Mouse (Mus musculus) forebrain, embryonic 10.5 days (tissue): ENCODE measurements around the gene Ptprm. TPM values are rescaled to one million over a fixed set of nuclear protein-coding genes. Genes with fewer than 3 reads are reported as not detected.

Experiments used
- DNase-seq: peaks from one replicate; pipeline ENCODE4 v3.0.0-alpha.2; 2017; ENCODE audit warnings: low spot score; ENCODE audit errors: extremely low spot score
- H3K27ac ChIP-seq: fragments of 300-500 bp; sonication (generic); 2 replicates; pipeline ENCODE4 v1.5.1; 2016; ENCODE audit warnings: mild to moderate bottlenecking
- H3K27me3 ChIP-seq: fragments of 300-500 bp; sonication (generic); 2 replicates; pipeline ENCODE4 v1.6.1; 2016; ENCODE audit warnings: mild to moderate bottlenecking; ENCODE audit not compliant: poor library complexity, severe bottlenecking
- H3K36me3 ChIP-seq: fragments of 300-500 bp; sonication (generic); replicated peaks from 2 replicates; pipeline ENCODE4 v1.6.1; 2016; ENCODE audit warnings: mild to moderate bottlenecking, moderate library complexity
- H3K4me1 ChIP-seq: fragments of 300-500 bp; sonication (generic); 2 replicates; pipeline ENCODE4 v1.6.1; 2016
- H3K4me3 ChIP-seq: fragments of 300-500 bp; sonication (generic); 2 replicates; pipeline ENCODE4 v1.5.1; 2016; ENCODE audit warnings: mild to moderate bottlenecking, moderate library complexity
- H3K9me3 ChIP-seq: fragments of 300-500 bp; sonication (generic); 2 replicates; pipeline ENCODE4 v1.6.1; 2016; ENCODE audit warnings: mild to moderate bottlenecking, moderate library complexity
- WGBS: fragments of 180-500 bp; shearing (Covaris S2); methylation state at CpG from one replicate; pipeline ENCODE4 v1.1.7; 2016; 5-methylcytosine and 5-hydroxymethylcytosine counted together
- polyA plus RNA-seq: library from polyadenylated mRNA; unstranded; fragments of >200 nt; fragmentation: Nextera tagmentation; extraction: Ambion mirVana; gene quantifications from 2 replicates; pipeline ENCODE4 v1.2.1, GENCODE M21; 2016

Gene Ptprm
- polyA plus RNA-seq, 1 experiment from 2014 or later: 8.4 TPM

DNA sequence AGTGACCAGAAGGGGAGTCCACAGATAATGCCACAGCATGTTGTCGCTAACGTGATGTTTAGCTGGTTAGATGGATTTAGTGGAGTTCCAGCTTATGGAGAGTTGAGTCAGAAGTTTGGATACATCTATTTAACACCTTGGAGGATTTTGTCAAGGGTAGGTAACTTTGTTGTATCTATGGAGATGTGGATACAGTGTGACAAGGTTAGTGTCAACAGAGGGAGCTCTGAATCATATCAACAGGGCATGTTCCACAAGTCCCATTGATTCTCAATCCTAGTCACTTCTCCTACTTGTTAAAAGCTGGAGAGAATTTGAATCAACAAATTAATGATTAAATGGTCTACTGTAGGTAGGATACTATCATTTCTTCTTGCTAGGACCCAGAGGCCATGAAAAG lies 394.4 kb downstream of the Ptprm start:
- H3K9me3 ChIP-seq: no peaks in the 10 kb centered on the region
- DNase-seq: no peak
- H3K27me3 ChIP-seq: no peaks in the 10 kb centered on the region
- no peak overlapping the region for H3K27ac ChIP-seq
- H3K4me3 ChIP-seq: no peak overlapping the region
- no peaks in the 10 kb centered on the region for H3K36me3 ChIP-seq
- H3K4me1 ChIP-seq: peaks cover 11% of the 10 kb centered on the region
- 91% methylated on average over 2 of the region's 2 CpGs for WGBS

DNA sequence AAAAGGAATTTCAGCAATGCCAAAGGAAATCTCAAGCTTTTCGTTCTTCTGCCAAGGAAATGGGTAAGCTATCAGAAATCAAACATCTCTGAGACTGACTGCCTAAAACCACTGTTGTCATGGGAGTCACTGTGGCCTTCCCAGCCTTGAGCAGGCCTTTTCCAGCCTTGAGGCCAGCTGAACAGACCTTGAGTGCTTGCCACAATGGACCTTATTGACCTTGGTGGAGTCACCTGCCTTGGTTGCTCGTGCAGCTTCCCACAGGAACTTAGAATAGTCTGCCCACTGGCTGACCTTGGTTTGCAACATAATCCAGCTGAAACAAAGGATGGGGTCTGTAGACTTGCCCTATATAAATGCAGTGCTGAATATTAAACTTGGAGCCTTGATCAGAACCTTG lies 395.5 kb downstream of the Ptprm start:
- Histone ChIP-seq H3K36me3 (no peaks in the 10 kb centered on the region), H3K27me3 (no peaks in the 10 kb centered on the region), H3K27ac (no peak overlapping the region), H3K9me3 (no peaks in the 10 kb centered on the region), H3K4me3 (no peak overlapping the region), H3K4me1 (peaks cover 11% of the 10 kb centered on the region)
- WGBS: 70% methylated on average over 2 of the region's 2 CpGs
- DNase-seq: no peak

DNA sequence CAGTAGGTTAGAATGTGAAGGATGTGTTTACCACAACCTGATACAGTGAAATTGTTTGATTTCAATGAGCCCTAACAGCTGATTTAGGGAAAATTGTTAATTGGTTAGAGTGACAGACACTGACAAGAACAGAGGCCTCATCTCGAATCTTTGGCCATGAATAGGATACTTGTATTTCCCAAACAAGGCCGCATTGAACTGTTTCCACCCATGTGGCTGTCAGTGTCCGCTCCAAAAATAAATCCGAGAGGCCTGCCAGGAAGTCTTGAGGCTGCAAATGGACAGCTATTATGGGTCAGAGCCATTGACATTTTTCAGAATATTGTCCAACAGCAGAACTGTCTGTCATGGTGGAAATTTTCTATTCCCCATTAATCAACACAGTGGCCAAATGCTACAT lies 409.8 kb downstream of the Ptprm start:
- peaks cover 7% of the 10 kb centered on the region; the same call in 1 of the 2 replicates for H3K4me1 ChIP-seq
- H3K27me3 ChIP-seq: no peaks in the 10 kb centered on the region
- no peaks in the 10 kb centered on the region for H3K36me3 ChIP-seq
- H3K4me3 ChIP-seq: no peak overlapping the region
- WGBS: 76% methylated on average over 4 of the region's 4 CpGs
- no peak for DNase-seq
- H3K9me3 ChIP-seq: no peaks in the 10 kb centered on the region
- H3K27ac ChIP-seq: no peak overlapping the region

DNA sequence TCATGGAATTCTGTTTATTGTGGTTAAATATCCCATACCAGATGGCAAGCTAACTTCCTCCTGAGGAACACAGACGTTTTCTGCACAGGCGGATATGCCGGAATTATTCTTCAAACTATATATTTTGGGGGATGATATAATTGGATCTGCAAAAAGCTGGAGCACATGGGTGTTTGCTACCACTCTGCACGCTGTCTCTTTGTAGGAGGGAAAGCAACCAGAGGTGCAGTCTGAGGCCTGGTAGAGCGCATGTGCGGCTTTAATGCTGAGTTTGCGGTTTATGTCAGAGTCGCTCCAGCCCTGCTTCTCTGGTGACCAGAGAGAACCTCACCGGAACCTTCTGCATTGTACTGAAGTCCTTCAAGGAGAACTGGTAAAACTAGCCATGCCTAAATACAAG lies 410.7 kb downstream of the Ptprm start:
- WGBS: 92% methylated on average over 9 of the region's 9 CpGs
- no peaks in the 10 kb centered on the region for H3K36me3 ChIP-seq
- H3K4me1 ChIP-seq: peaks cover 4% of the 10 kb centered on the region; the same call in 1 of the 2 replicates
- no peaks in the 10 kb centered on the region for H3K9me3 ChIP-seq
- no peak overlapping the region for H3K4me3 ChIP-seq
- no peak overlapping the region for H3K27ac ChIP-seq
- no peak for DNase-seq
- H3K27me3 ChIP-seq: no peaks in the 10 kb centered on the region

DNA sequence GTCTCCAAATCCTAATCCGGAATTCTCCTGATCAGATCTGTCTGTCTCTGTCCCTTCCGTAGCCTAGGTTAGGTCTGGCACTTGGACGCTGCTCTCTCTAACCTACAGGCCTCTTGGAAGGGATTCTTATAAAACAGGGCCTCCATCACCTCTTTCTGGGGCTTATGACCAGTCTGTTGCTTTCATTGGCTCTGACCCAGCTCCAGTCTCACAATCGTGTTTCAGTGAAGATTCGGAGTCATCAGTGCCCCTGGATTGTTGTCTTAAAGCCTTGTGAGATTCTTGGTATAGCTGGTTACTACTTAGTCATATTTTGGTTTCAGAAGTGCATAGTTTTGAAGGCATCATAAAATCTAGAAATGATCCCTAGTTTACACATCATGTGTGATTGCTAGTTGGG lies 428.6 kb downstream of the Ptprm start:
- no peak for DNase-seq
- Histone ChIP-seq H3K36me3 (no peaks in the 10 kb centered on the region), H3K27me3 (no peaks in the 10 kb centered on the region), H3K9me3 (peaks cover 9% of the 10 kb centered on the region; the same call in 1 of the 2 replicates), H3K4me1 (no peaks in the 10 kb centered on the region), H3K4me3 (no peak overlapping the region), H3K27ac (no peak overlapping the region)
- 91% methylated on average over 5 of the region's 5 CpGs for WGBS

DNA sequence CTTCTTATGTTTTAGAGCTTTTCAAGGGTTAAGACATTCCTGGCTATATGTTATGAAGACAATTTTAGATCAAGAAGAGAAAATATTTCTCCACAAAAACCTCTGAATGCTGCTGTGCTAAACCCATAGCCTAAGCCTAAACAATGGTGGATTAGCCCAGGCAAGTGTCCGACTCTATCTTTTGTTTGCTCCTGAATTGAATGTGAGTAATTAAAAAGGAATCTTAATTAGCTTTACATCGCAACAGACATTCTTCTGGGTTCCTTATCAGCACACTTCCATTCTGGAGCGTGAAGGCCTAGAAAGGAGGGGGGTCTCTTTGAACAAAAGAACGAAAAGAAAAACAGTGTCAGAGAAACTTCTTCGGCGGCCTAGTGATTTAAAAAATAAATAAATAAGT lies 439.6 kb downstream of the Ptprm start:
- Histone ChIP-seq H3K36me3 (no peaks in the 10 kb centered on the region), H3K9me3 (no peaks in the 10 kb centered on the region), H3K4me3 (no peak overlapping the region), H3K27ac (no peak overlapping the region), H3K27me3 (no peaks in the 10 kb centered on the region), H3K4me1 (peaks cover 13% of the 10 kb centered on the region)
- no peak for DNase-seq
- 27% methylated on average over 6 of the region's 6 CpGs for WGBS

DNA sequence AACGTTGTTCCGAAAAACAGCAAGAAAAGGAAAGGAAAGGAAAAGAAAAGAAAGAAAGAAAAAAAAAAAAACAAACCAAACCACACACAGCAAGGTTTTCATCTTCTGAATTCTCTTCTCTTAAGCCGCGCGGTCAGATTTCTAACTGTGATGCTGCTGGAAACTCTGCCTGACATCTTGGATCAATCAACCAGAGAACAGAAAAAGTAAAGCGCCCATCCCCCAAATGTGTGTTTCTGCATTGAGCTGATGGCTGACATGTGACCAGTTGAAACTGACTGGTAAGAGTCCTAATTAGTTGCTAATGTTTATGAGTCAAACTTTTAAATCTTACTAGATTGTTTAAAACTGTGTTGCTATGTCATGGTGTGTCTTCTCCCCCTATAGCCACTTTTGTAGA lies 441.7 kb downstream of the Ptprm start:
- Histone ChIP-seq H3K36me3 (no peaks in the 10 kb centered on the region), H3K27ac (no peak overlapping the region)
- DNase-seq: no peak

DNA sequence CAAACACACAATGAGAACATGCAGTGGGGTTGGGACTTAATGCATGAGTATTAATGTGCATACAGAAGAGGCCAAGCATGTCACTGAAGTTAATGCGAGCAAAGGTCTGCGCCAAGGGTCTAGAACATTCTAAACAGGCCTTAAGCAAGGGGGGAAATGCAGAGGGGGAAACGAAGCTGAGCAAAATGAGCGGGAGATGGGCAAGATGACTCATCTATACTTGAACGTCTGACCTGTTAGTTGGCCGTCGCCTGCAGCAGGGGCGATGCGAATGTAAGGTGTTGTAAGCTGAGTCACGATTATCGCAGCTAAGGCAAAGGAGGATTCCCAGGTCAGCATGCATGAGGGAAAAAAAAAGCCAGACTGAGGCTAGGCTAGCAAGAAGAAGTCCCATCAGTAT lies 442.1 kb downstream of the Ptprm start:
- 85% methylated on average over 11 of the region's 11 CpGs for WGBS
- no peaks in the 10 kb centered on the region for H3K9me3 ChIP-seq
- H3K36me3 ChIP-seq: no peaks in the 10 kb centered on the region
- H3K4me3 ChIP-seq: no peak overlapping the region
- peaks cover 13% of the 10 kb centered on the region for H3K4me1 ChIP-seq
- no peak overlapping the region; the same call in 1 of the 2 replicates for H3K27ac ChIP-seq
- no peaks in the 10 kb centered on the region for H3K27me3 ChIP-seq
- DNase-seq: no peak

More for the DNA sequence above, 441.7 kb downstream of the Ptprm start:
- no peaks in the 10 kb centered on the region for H3K9me3 ChIP-seq
- WGBS: 82% methylated on average over 6 of the region's 6 CpGs
- peaks cover 13% of the 10 kb centered on the region for H3K4me1 ChIP-seq
- H3K4me3 ChIP-seq: no peak overlapping the region
- H3K27me3 ChIP-seq: no peaks in the 10 kb centered on the region

DNA sequence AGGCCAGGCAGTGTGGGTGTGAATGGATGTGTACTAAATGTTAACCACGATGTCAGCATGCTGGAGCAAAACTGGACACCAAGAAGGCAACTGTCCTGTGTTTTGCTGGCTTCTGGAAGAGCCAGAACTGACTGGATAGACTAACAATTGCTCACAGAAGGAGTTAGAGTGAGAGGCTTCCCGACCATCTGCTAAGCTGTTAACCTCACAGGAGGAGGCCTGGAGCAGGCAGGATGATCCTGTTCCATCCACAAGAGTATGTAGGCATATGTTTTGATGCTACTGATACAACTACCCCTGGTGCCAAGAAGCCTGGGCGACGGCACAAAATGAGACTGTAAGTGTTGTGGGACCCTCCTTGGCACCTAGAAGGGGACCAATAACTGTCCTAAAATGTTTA lies 444.4 kb downstream of the Ptprm start:
- no peaks in the 10 kb centered on the region for H3K36me3 ChIP-seq
- no peak overlapping the region for H3K27ac ChIP-seq
- WGBS: 84% methylated on average over 4 of the region's 4 CpGs
- DNase-seq: no peak
- no peaks in the 10 kb centered on the region for H3K9me3 ChIP-seq
- H3K4me3 ChIP-seq: no peak overlapping the region
- no peaks in the 10 kb centered on the region for H3K27me3 ChIP-seq
- peaks cover 6% of the 10 kb centered on the region for H3K4me1 ChIP-seq

DNA sequence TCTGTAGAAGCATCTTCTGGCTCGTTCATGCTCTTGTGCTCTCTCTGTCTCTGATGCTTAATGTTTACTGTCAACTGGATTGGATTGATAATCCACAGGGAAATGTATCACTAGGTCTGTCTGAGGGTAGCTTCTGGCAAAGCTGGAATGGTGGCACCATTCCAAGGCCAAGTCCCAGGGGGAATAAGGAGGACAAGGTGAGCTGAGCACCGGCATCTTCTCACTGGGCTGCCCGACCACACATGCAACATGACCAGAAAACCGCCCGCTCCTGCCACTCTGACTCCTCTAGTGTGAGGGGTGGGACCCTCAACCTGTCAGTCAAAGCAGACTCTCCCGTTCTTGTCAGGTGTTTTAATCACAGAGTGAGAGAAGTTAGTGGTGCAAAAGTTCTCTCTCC lies 445.3 kb downstream of the Ptprm start:
- Histone ChIP-seq H3K9me3 (no peaks in the 10 kb centered on the region), H3K4me3 (no peak overlapping the region), H3K36me3 (no peaks in the 10 kb centered on the region), H3K27me3 (no peaks in the 10 kb centered on the region), H3K27ac (no peak overlapping the region), H3K4me1 (no peaks in the 10 kb centered on the region; the same call in 1 of the 2 replicates)
- 92% methylated on average over 6 of the region's 6 CpGs for WGBS
- DNase-seq: no peak

DNA sequence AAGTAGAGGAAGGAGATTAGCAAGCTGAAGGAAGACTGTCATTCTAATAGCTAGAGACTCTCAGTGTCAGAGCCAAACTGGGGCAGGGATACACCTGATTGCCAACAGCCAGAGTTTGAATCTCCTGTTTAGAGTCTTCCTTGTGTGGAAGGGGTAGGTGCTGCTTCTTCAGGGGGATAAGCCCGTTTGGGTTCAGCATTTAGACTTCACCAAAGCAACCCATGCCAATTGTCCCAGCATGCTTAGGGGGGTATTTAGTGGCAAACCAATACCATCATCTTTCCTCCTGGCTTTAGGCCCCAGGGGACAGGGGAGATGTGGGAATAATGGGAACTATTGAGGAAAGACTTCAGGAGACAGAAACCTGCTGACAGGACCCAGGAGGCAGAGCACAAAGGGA lies 460.1 kb downstream of the Ptprm start:
- H3K27me3 ChIP-seq: no peaks in the 10 kb centered on the region
- H3K36me3 ChIP-seq: no peaks in the 10 kb centered on the region
- peaks cover 4% of the 10 kb centered on the region; the same call in 1 of the 2 replicates for H3K4me1 ChIP-seq
- 53% methylated on average over 1 of the region's 1 CpGs for WGBS
- no peak for DNase-seq
- H3K9me3 ChIP-seq: no peaks in the 10 kb centered on the region
- no peak overlapping the region for H3K27ac ChIP-seq
- H3K4me3 ChIP-seq: no peak overlapping the region

DNA sequence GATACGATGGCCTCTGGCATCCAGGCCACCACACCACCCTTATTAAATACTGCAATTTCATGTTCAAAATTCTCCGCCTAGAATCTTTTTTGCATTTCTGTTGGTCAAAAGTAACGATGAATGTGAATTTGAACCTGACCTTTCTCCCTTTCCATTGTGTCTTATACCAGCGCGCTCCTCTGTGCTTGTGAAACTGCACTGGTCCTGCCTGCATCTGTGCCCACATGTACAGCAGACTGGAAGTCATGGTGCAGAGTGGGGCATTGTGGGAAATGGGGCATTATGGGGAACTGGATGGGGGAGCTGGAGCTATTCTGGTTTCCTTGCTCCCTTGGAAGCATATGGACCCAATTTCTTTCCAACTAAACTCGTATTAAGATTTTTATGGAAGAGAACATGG lies 462.3 kb downstream of the Ptprm start:
- H3K4me3 ChIP-seq: no peak overlapping the region
- DNase-seq: no peak
- no peaks in the 10 kb centered on the region for H3K27me3 ChIP-seq
- WGBS: 98% methylated on average over 6 of the region's 6 CpGs
- no peaks in the 10 kb centered on the region for H3K9me3 ChIP-seq
- no peak overlapping the region for H3K27ac ChIP-seq
- no peaks in the 10 kb centered on the region for H3K36me3 ChIP-seq
- peaks cover 4% of the 10 kb centered on the region; the same call in 1 of the 2 replicates for H3K4me1 ChIP-seq

DNA sequence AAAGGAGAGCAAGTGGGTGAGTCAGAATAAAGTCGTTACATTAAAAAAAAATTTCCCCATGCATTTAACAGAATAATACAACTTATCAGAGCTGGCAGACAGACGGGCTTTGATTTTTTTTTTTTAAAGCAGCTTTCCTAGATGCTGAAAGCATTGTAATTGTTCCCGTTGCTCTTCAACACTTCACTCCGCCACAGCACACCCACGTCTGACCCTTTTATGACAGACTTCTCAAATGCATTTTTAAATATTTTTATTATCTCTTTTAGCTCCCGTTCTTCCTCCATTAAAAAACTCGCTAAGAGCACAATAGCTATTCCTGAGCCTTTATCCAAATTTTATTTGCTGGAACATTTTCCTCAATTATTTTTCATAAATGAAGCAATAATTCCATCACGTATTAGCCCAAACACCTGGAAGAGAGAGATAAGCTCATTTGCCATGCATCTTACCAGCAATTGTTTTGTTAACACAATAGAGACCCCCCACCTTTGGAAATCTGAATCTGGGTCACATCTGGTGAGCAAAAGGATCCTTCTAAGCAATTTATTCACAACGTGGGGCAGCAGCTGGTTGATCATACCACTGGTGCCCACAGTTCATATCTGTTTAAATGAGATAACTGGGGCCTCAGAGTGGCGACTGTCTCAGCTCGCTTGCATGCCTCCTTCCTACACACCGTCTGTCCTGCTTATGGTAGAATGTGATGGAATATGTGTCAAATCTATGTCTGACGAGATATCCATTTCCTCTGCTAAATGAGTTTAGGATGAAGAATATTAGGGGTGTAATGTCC lies 463.0 kb downstream of the Ptprm start:
- WGBS: 79% methylated on average over 13 of the region's 13 CpGs
- H3K36me3 ChIP-seq: no peaks in the 10 kb centered on the region
- H3K4me1 ChIP-seq: peaks cover 4% of the 10 kb centered on the region; the same call in 1 of the 2 replicates
- no peak for DNase-seq
- H3K27ac ChIP-seq: no peak overlapping the region
- H3K4me3 ChIP-seq: no peak overlapping the region
- H3K9me3 ChIP-seq: no peaks in the 10 kb centered on the region
- H3K27me3 ChIP-seq: no peaks in the 10 kb centered on the region
